Mouse (Mus musculus) C2C12 (cell line): ENCODE data around the gene Prcp.

Experiments used
- CTCF ChIP-seq: IDR thresholded peaks from one replicate; pipeline ENCODE4 v1.5.1; 2011; ENCODE audit not compliant: control insufficient read depth, insufficient read depth, insufficient read length
- MAX ChIP-seq: IDR thresholded peaks from one replicate; pipeline ENCODE4 v1.6.1; 2011; ENCODE audit warnings: mild to moderate bottlenecking, control low read depth
- MYOG ChIP-seq: IDR thresholded peaks from one replicate; pipeline ENCODE4 v1.6.1; 2011; ENCODE audit not compliant: control insufficient read depth, insufficient read length; ENCODE audit errors: extremely low read depth
- USF1 ChIP-seq: IDR thresholded peaks from one replicate; pipeline ENCODE4 v1.6.1; 2011; ENCODE audit warnings: low read depth, mild to moderate bottlenecking, control low read depth, moderate library complexity

DNA sequence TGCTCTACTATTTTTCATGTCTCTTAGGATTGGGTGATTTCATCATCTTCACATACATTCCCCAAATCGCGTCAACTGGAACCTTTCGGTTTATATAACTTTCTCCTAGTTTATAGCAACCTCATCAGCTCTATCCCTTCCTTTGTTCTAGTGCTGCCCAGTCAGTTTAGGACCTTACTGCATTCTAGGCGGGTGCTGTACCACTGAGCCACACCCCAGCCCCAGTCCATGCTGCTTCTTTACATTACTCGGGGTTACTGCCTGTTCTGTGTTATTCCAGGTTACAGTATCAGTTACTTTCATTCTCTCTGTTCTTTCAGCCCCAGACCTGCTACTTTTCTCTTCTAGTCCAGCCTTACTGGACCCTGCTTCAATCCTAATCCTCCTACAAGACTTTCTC lies 13.0 kb downstream of the Prcp start:
- TF ChIP-seq CTCF (no peak), USF1 (no peak), MAX (no peak), MYOG (no peak)
